Mouse (Mus musculus): Measurements from ENCODE around the gene Arhgap9.
"Not testable (repeated sequence)": the region's sequence is repeated elsewhere in the genome, so short reads cannot be mapped to it uniquely, and the experiment has no call there.

DNA sequence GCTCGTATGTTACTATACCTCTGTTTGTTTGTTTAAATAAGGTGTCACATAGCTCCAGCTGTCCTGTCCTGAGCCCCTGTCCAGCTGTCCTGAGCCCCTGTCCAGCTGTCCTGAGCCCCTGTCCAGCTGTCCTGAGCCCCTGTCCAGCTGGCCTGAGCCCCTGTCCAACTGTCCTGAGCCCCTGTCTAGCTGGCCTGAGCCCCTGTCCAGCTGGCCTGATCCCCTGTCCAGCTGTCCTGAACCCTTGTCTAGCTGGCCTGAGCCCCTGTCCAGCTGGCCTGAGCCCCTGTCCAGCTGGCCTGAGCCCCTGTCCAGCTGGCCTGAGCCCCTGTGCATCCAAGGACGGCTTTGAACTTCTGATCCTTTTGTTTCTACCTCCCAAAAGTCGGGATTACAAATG is 12.6 kb upstream of the Arhgap9 start:
- TF ChIP-seq CTCF (IDR thresholded peaks at IDR 0.05); POLR2A (IDR thresholded peaks at IDR 0.05; ENCODE audit: insufficient read depth, low read depth, low read length); EP300 (IDR thresholded peaks at IDR 0.05; ENCODE audit: insufficient read depth, low read depth, low read length): not testable (repeated sequence)

All from heart, adult 2 months (tissue).